19 mouse cellular contexts compared by ENCODE assay signal in the genomic region with DNA sequence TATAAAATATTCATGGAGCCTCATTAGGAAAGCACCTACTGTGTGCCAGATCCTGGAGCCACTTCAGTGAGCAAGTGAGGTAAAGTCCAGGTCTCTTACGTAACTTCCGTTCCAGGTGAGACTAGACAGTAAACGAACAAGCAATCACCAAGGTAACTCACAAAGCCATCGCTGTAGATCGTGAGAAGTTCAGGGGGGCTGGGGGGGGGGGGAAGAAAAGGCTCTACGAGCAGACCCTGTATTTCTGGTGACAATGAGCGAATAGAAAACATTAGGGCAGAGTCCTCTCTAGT.
"Had no signal": no experiment of that assay in that cellular context is flagged by ENCODE, and none has a peak within 500 bp of the region (broad histone marks: within the 10 kb centered on the region; RNA-seq: fewer than 3 reads in every experiment).

No protein-coding gene starts in this region.

- DNase-seq: kidney, adult 18-20 months; kidney, adult 9 months; kidney, postnatal 14 days; kidney, postnatal 4 days; lung, embryonic 14.5 days; midbrain, embryonic 14.5 days; retina, postnatal 1 day; right cerebral cortex, postnatal 25 days; thymus, adult 2 months; thymus, postnatal 25 days had no signal

- H3K4me3 ChIP-seq: liver, embryonic 12.5 days; liver, embryonic 15.5 days; neural tube, embryonic 12.5 days; neural tube, embryonic 15.5 days had no signal

- H3K36me3 ChIP-seq: liver, embryonic 12.5 days; liver, embryonic 15.5 days; neural tube, embryonic 12.5 days; neural tube, embryonic 15.5 days had no signal

- H3K27me3 ChIP-seq: liver, embryonic 12.5 days; liver, embryonic 15.5 days; megakaryocyte, embryonic 14.5 days; neural tube, embryonic 12.5 days; neural tube, embryonic 15.5 days had no signal

- H3K9me3 ChIP-seq: liver, embryonic 12.5 days; liver, embryonic 15.5 days; neural tube, embryonic 12.5 days; neural tube, embryonic 15.5 days had no signal

- H3K4me1 ChIP-seq: liver, embryonic 12.5 days had no signal

- H3K4me2 ChIP-seq: liver, embryonic 12.5 days; liver, embryonic 15.5 days; lung, embryonic 14.5 days; midbrain, embryonic 11.5 days; neural tube, embryonic 12.5 days; neural tube, embryonic 15.5 days had no signal

- H3K9ac ChIP-seq: liver, embryonic 12.5 days; liver, embryonic 15.5 days; lung, embryonic 14.5 days; neural tube, embryonic 12.5 days; neural tube, embryonic 15.5 days had no signal

- H3K27ac ChIP-seq: liver, embryonic 12.5 days; liver, embryonic 15.5 days; neural tube, embryonic 12.5 days; neural tube, embryonic 15.5 days; stomach, postnatal 0 days had no signal

- ATAC-seq: intestine, embryonic 16.5 days; liver, embryonic 12.5 days; lung, postnatal 0 days had no signal
